Mouse (Mus musculus): Measurements from ENCODE around the gene Fbln1.
A peak's percentile ranks its signal among the peaks of the same experiment; 100 is the strongest.

Gene Fbln1

DNA sequence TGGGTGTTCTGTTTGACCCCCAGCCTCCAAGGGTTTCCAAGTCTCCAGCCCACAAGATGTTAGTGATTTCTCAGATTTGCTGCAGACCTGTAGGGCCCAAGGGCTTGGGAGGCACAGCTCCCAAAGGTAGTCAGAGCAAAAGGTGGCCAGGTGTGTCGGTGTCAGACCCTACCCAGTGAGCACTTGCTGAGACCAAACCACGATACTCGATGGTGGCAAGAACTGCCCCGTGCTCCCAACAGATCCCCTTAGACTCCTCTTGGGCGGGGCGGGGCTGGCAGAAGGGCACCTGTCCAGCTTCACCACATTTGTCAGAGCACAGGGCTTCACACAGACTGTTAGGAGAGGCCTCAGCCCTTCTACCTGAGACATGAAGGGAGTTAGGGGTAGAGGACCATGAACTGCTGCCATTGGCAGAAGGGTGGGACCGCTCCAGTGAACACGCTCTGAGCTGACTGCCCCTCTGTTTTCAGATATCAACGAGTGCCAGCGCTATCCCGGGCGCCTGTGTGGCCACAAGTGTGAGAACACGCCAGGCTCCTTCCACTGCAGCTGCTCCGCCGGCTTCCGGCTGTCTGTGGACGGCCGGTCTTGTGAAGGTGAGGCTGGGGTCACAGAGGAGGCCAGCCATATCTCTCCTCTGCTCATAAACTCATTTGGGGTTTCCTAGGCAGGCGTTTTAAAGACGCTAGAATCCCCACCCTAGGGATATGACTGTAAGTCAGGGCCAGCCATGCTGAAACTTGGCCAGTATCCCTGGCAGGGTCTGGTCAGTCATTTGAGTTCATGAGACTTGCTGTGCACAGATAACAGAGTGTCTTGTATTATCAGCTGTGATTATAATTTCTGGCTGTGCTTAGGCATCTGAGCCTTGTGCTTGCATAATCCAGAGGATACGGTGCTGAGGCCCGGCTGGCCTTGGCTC is 33.3 kb downstream of the Fbln1 start:
- no peak for DNase-seq (ENCODE audit: low spot score in 2 of 2)

DNA sequence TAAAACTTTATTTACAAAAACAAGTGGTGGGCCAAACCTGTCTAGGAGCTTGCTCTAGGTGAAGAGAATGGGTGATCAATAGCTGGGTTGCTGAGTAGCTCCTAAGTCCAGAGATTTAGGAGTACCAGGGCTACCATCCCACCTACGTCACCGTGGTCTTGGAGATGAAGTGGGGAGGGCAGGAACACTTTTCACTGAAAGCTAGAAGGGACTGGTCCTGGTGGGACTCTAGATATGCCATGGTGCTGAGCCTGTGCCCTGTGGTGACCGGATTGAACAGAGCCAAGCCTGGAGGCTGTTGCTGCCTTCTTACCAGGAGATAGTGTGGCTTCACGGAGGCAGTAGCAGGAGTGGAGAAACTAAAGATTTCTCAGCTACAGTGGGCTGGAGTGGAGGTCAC is 34.3 kb downstream of the Fbln1 start:
- DNase-seq (ENCODE audit: low spot score in 2 of 2), result no peak

DNA sequence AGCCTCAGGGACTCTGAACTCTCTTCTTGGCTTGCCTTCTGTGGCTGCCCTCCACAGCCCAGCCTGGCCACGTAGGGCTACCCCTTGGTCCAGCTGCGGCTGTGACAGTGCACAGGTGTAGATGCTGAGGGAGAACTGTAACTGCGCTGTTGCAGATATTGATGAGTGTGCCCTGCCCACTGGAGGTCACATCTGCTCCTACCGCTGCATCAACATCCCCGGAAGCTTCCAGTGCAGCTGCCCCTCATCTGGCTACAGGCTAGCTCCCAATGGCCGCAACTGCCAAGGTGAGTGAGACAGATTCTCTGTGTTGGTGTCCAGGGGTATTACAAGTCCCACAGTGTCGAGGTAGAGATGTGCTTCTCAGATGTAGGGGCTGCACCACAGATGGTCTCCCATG is 36.1 kb downstream of the Fbln1 start:
- no peak for DNase-seq (ENCODE audit: low spot score in 2 of 2)

DNA sequence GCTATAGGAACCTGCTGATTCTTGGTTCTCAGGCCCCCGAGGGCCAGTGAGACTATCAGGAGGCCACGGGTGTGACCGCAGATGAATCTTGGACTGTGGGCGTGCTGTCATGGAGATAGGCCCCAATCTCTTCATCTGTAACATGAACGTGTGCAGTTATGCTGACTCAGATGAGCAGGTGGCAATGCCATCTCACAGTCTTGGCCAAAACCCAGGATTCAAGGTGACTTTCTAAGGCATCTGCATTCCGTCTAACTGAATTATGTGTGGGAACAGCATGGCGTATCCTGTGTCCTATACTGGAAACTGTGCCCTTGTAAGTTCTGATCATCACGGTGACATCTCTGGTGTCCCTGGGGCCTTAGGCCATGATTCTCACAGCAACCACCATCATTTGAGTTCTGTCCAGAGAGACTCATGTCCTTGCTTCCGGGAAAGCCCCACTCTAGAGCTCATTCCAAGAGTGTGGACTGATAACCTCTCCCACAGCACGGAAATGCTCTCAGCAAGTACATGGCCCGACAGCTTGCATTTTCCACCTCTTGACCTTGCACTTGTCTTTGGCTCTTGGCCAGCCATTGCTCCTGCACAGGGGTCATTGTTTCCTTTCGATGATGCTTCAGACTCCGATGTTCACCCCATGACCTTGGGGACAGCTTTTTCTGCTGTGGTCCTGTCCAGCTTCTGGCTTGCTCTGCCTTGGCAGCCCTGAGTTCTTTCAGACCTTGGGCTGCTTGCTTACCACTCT is 38.8 kb downstream of the Fbln1 start:
- no peak for DNase-seq (ENCODE audit: low spot score in 2 of 2)

DNA sequence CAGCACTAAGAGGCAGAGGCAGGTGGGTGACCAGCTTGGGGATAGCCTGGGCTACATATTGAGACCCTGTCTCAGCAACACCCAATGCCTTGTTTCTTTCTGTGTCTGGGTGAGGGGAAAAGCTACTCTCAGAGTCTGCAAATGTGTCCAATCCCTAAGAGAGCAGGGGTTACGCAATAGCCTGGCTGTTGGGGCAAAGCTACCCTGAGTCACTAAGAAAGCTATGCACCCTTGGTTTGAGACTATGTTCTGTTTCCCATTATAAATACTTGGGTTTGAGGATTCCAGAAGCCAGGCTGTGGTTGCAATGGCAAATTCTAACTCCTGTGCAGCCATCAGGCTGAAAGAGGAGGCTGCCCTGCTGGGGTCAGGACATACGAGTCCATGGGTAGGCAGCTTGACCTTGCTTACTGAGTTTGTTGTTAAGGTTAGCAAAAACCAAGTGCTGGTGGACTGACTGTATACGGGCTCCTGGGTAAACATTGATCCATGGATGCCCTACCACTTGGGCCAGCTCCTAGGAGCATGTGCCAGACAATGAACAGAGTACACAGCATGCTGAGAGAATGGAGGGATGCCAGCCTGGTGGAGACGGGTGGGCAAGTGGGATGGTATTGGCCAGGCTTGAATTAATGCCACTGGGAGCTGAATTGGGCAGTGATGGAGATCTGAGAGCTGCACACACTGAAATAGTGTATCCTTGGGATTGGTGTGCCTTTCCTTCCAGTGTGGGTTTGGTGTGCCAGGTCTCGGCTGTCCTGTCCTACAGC is 39.7 kb downstream of the Fbln1 start:
- no peak for DNase-seq (ENCODE audit: low spot score in 2 of 2)

DNA sequence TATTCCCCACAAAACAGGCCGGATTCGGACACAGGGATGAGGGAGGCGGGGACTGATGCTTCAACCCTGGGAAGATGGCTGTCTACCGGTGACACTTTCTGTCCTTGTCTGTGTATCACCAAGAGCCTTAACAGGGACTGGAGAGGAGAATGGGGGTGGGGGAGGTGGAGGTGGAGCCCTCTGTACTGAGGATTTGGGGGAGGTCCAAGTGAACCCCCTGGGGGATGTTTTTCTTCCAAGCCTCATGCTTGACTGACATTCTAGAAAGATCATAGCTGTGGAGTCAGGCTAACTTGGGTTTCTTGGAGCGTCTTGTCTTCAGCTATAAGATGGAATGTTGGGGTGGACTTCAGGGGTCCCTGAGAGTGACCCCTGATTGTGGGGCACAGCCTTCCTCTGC is 40.3 kb downstream of the Fbln1 start:
- DNase-seq (ENCODE audit: low spot score in 2 of 2), result no peak

DNA sequence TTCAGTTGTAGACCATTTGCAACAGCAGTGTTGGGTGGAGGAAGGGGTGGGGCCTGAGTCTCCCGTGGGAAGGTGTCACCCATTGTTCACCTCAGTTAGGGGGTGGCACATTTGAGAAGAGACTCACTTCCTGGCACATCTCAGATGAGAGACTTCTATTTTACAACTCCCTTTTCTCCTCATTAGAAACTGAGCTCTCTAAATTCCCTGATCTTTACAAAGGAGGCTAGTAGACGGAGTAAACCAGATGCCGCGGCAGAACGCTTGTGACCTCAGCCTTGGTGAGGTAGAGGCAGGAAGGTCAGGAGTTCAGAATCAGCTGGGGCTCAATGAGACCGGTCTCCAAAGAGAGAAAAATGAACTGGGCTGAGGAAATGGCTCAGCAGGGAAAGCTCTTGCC is 41.2 kb downstream of the Fbln1 start:
- DNase-seq (ENCODE audit: low spot score in 2 of 2), result no peak

DNA sequence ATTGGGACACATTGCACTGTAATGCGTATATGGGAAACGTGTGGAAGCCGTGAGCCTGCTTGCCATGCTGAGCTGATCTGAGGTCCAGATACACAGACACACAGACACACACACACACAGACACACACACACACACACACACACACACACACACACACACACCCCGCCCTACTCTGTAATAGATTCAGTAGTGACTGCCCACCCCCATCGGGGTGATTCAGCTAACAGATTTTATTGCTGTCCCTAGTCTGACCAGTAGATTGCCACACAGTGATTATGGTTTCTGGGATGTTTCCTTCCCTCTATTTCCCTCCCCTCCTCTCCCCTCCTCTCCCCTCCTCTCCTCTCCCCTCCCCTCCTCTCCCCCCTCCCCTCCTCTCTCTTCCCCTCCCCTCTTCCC is 42.6 kb downstream of the Fbln1 start:
- no peak for DNase-seq (ENCODE audit: low spot score in 2 of 2)

DNA sequence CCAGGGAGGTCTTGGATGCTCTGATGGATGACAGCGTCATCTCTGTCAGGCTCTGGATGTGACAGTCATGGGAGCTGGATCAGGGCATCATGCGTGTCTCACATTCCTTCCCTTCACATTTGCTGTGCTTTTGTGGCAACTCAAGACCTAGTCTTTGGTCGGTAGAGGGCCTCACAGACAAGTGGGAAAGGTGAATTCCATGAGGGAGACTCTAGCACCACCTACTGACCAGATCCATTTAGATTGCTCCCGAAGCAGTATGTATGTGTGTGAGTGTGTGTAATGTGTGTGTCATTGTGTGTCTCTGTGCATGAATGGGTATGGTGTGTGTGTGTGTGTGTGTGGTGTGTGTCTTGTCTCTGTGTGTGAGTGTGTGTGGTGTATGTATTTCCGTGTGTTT is 43.5 kb downstream of the Fbln1 start:
- peak; percentile 30 to 86 for DNase-seq (ENCODE audit: low spot score in 2 of 2)

DNA sequence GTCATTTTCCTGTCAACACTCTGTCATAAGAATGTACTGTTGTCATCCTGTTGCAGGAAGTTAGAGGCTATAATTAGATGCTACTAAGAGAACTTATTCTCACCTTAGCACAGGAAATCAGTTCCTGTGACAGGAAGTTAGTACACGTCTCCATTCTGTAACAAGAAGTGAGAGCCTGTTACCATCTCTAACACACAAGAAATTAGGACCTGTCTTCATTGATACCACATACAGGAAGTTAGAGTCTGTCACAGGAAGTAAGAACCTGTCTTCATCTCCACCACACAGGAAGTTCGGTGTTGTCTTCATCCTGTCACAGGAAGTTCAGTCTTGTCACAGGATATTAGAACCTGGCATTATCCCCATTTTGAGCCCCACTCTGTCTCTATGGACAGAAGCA is 44.7 kb downstream of the Fbln1 start:
- DNase-seq (ENCODE audit: low spot score in 2 of 2), result no peak

DNA sequence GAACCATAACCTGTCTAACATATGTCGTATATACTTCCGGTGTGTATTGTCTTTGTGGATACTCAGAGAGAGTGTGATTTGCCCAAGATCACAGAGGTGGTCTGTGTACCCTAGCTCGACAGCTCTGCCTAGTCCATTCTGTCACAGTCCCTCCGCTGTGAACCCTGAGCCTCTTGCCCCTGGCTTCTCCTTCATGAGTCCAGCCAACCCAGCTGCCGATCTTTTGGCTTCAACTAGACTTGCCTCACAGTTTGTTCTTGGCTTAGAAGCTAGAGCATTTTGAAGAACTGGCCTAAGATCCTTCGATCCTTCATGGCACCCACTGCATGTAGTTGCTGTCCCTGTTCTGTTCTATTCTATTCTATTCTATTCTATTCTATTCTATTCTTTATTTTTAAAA is 46.7 kb downstream of the Fbln1 start:
- DNase-seq (ENCODE audit: low spot score in 2 of 2), result no peak

DNA sequence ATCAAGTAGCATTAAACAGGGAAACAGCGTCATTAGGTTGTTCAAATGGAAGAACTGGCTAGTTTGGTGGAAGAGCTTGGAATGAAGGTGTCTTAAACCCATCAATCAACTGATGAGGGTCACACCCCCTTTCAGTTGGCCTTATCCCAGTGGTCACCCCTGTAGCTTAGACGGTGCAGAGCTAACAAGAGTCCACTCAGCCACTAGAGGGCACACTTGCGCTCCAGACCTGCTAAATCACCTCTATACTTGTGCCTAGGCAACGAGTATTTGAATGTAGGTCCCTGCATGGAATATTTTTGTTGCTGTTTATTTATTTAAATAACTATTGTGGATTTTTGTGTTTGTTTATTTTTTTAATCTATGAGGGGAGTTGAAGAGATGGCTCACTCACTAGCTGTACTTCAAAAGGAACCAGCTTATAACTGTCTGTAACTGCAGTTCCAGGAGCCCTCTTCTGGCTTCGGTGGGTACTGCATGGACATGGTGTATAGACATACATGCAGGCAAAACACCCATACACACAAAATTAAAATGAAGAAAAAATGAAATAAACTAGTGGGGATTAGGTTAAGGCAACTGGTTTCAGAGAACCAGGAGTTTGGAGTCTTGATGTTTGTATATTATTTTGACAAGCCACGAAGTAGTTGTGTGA is 52.2 kb downstream of the Fbln1 start:
- peak in 1 of 2 experiments; percentile 25 for DNase-seq (ENCODE audit: low spot score in 2 of 2)

DNA sequence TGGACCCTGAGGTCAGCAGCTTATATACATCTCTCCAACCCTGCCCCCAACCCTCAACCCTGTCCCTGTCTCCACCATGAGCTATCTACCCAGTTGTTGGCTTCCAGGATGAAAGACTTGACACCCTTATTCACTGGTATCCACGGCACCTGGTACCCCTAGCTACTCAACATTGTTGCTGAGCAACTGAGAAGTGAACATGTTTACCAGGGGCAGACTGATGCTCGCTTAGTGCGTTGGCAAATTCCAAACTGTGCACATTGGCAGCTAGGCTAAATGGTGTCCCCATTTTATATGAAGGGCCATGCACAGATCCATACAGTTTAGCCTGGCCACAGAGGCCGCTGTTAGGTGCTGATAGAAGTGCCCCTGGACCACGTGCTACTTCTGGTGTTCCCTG is 57.1 kb downstream of the Fbln1 start:
- DNase-seq (ENCODE audit: low spot score in 2 of 2), result no peak

DNA sequence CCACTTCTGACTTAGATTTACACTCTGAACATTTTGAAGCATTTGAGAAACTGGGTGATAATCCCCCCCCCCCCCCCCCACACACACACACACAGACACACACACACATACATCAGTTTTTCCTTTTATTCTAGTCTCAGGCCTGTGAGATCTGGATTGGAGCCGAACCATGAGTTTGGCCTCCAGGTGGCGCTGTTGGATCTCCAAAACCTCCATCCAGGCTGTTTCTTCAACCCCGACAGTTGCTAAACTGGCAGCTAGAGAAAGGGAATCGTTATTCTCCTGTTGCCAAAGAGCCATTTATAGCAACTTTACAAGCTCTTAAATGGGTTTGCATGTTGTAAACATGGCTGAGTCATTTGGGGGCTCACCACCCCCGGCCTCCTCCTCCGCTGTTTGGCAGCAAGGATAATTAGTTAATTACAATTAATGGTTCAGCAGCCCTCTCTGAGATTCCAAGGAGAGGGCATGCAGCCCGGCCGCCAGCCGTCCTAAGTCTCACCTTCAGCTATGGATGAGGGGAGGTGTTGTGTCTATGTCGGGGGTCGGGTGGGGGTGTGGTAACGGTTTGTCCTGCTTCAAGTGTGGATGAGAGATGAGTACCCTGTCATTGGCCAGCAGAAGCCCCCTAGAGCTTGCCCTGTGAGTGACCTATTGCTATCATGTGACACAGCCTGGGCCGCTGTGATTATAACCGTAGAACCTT is 61.1 kb downstream of the Fbln1 start:
- peak; percentile 38 to 93 for DNase-seq (ENCODE audit: low spot score in 2 of 2)

DNA sequence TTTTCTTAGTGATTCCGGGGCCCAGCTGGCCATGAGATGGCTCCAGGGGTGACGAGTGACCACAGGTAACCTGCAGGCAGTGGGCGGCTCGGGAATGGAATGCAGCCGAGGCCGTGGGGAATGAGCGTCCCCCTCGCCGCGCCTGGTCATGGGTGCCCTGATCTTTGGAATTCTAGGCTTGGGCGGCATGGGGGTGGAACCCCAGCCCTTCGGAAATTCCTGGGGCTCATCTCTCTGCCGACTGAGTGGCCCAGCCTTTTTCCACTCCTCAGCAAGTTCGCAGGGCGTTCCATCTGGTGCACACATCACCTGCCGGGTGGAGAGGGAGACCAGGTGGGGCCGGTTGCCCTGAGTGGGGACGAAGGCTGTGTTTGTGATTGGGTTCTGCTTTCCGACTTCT is 62.1 kb downstream of the Fbln1 start:
- DNase-seq (ENCODE audit: low spot score in 2 of 2), result no peak

DNA sequence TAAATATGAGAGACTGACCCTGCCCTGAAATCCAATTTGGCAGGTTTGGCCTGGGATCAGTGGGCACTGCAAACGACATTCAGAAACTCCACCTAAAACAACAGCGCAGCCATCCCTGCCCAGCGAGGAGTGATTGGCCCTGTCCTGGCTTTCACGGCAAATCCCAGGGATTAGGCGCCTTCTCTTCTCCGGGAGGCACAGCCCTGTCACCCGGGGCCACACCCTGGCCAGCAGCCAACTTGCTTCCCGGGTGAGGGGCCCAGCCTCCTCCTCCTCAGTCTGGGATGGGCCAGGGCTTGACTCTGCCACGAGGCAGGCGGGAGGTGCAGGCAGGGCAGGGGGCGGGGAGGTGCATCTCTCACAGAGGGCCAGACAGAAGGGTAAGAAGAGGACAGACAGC is 67.2 kb downstream of the Fbln1 start:
- DNase-seq (ENCODE audit: low spot score in 2 of 2), result no peak

DNA sequence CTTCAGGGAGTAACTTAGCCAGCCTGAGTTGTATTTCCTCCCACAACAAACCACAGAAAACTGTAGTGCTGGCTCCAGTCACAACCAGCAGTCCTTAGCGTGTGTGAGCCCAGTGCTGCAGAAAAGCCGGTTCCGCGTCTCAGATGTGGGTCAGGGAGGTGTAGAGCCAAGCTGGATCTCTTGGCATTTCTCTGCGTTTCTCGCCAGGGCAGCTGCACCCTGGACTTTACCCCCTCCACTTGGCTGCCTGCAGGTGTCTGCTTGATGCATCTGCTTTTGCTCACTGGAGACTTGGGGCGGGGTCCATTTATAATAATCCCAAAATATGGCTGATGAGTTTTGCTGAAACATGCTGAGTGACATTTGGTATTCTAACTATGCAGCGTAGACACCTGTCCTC is 71.5 kb downstream of the Fbln1 start:
- DNase-seq (ENCODE audit: low spot score in 2 of 2), result no peak

DNA sequence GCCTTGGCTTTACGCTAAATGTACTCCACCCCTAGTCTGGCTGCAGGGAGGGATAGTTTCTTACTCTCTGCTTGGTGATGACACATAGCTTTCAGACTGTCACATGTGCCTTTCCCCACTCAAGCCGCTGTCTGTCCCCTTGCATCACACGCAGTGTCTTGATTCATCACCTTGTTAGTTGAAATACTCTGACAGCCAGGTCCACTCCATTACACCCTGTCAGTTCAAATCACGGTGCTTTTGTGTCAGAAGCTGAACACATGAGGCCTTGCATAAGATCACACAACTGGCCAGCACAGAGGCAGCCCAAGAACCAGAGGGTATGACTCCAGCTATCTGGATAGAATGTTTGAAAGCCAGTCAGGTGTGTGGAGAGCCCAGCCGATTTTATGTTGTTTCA is 73.2 kb downstream of the Fbln1 start:
- no peak for DNase-seq (ENCODE audit: low spot score in 2 of 2)

DNA sequence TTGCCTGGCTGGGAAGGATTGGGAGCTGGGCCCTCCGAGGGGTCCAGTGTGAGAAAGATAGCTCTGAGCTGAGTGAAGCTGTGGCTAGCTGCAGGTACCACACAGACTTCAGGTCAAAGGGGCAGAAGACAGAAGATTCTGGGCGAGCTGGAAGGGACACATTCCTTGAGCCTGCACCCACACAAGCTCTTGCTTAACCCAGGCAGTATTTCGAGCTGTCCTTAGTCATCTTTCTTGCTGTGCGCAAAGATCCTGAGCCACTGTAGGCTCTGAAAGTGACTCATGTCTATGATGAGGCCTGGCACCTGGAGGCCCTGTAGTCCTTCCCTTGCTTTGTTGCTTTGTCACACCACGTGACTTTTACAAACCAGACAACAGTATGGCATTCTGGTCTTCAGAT is 76.3 kb downstream of the Fbln1 start:
- DNase-seq (ENCODE audit: low spot score in 2 of 2), result no peak

DNA sequence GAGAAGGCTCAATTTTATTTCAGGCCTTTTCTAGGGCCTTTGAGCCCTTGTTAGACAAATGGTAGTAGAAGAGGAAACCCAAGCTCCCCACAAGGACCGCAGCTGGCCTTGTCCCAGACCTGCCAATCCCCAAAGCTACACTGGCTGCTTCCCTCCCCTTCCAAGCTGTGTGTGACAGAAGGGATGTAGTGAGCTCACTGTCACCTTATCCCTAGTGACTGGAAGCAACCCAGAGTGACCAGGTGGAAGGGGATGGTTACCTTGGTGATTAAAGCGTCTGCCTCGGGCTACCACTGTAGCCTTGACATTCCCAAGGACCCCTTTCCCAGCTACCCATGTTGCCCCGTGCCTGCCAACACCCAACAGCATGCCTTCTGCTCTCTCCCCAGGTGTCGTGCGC is 78.9 kb downstream of the Fbln1 start:
- no peak for DNase-seq (ENCODE audit: low spot score in 2 of 2)

DNA sequence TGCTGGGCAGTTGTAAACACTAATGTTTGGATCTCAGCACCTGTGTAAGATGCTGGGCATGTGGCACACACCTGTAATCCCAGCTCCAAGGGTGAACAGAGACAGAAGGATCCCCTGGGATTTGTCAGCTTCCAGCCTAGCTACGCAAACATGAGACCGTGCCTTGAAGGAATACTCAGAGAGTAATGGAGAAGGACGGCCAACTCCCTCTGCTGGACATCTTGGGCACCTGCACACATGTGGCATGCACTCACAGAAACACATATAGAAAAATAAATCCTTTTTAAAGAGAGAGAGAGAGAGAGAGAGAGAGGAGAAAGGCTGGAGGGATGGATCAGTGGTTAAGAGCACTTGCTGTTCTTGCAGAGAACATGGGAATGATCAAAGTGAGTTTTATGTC is 88.9 kb downstream of the Fbln1 start:
- no peak for DNase-seq (ENCODE audit: low spot score in 2 of 2)

All from left cerebral cortex, adult 9 months (tissue).